Mouse (Mus musculus): ENCODE results near the gene Cypt2. TPM values are rescaled to one million over a fixed set of nuclear protein-coding genes. Genes with fewer than 3 reads are reported as not detected.

Cypt2 gene
- not detected for polyA plus RNA-seq (2014; fragmentation: Illumina TruSeq; extraction: RNeasy Lipid Tissue Mini Kit (QIAGEN cat#74804); ENCODE audit: low read depth, low replicate concordance)

GRCm38 (mm10) chrX:105499472-105499871, at the start of gene Cypt2:
Cypt2 (plus strand) TSS chrX:105499772.

Data from sigmoid colon, adult 10 weeks (tissue).